Mouse (Mus musculus) regulatory T cell (primary cell): ENCODE results near the gene Selenbp1.

Experiments used
- in situ Hi-C: fragments of 300-600 bp; cut with MboI, MseI; formaldehyde crosslinking; loops from one replicate; pipeline ENCODE4 v1.15.1; 2025; ENCODE audit warnings: high pct_unique_total_duplicates

The Selenbp1 gene

DNA sequence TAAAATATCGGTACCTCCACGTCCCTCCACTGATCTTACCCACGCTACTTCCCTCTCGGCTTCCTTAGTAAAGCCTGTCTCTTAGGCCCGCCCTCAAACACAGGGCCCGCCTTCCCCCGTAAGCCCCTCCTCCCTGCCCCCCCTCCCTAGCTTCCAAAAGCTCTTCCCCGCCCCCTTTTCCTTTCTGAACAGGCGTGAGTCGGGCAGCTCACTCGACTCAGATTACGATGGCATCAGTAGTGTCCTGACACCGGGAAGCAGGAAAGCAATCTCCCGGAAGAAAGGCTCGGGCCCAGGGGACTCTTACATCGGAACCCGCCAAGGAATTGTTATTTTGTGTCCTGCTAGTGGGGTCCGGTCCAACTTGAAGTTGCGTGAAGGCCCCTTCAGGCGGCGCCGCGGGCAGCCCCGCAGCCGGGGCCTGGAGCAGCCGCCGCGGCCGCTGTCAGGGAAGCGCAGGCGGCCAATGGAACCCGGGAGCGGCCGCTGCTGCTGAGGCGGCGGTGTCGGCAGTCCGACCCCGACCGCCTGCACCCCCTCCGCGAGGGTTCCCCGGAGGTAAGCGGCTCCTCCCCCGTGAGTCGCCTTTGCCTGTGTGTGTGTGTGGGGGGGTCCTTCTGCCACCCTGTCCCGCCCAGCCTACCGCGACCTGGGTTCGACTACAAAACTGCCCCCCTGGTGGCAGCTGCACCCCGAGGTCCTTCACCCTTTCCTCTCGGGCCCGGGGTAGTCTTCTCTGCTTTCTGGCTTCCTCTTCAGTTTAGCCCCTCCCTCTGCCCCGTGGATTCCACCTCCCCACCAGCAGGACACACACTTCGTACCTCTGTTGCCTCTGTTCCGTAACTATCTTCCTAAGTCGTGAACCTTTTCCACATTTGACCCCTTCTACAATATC, 41.9 kb downstream of the Selenbp1 start, which contains the start of gene Pi4kb:
Gene Pi4kb (plus strand): TSS at position 204 of the 895 bp plus-strand sequence.
- in situ Hi-C loops = no loop called here

DNA sequence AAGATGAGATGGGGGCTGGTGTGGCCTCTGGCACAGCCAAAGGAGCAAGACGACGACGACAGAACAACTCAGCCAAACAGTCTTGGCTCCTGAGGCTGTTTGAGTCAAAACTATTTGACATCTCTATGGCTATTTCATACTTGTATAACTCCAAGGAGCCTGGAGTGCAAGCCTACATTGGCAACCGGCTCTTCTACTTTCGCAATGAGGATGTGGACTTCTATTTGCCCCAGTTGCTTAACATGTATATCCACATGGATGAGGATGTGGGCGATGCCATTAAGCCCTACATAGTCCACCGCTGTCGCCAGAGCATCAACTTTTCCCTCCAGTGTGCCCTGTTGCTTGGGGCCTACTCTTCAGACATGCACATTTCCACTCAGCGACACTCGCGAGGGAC, 51.5 kb downstream of the Selenbp1 start:
- in situ Hi-C loops = loop anchor here (5.0 kb wide), 1 partner anchor 92 kb away; no protein-coding TSS in a partner anchor

DNA sequence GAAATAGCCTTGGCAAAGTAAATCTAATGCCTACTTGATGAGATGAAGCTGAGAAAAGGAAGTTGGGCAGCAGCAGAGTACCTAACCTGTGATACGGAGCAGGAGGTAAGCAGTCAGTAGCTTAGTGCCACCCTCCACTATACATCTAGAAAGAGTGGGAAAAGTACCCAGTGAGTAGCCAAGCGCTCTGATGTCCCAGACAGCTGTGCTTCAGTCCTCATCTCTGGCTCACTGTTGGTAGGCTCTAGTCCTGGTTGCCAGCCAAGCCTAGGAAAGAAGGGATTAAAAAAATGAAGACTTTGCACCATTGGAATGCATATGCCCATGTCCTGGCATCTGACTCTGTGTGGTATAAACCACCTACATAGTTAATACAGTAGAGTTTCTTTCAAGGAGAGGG, 52.7 kb downstream of the Selenbp1 start:
- in situ Hi-C loops = no loop called here

DNA sequence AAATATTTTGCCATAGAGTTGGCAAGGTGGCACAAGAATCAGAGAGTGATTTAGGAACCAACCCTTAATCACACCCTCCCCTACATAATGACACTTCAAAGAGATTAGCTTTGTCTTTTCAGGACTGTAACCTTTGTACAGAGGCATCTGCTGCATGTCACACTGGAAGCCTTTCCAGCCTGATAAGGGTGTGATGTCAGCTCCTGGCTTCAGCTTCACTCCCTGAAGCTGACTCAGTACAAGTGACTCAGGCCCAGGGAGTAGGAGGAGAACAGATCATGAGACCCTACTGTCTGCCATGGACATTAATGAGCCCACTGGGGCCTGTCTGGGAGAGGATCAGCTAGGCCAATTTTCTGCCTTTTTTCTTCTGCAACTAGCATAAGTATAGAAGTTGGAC, 54.7 kb downstream of the Selenbp1 start:
- in situ Hi-C loops = no loop called here

DNA sequence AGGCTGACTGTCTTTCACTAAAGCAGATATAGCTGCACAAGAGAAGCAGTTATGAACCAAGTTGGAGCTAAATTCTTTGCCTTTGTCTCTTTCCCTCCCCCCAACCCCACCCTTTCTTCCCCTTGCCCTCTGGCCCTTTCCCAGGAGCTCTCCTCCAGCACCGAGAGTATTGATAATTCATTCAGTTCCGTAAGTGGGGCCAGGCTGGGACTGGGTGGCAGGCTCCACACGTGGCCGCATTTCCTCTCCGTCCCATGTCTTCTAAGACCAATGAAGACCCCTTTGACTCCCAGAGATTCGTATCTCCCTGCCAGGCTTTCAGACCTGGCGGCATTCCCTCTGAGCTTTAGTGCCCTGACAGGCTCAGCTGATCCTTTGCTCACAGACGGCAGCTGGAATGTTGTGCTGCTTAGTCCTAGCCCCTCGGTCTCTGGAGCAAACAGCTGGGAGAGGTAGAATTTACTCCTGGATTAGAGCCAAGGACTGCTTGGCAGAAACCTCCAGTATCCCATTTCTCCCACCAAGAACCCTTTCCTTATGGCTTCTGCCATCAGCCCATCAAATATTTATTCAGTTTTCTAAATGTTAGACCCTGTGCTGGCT, 56.4 kb downstream of the Selenbp1 start:
- in situ Hi-C loops = no loop called here
